ENCODE assay signal across 8 mouse cellular contexts in the genomic region with DNA sequence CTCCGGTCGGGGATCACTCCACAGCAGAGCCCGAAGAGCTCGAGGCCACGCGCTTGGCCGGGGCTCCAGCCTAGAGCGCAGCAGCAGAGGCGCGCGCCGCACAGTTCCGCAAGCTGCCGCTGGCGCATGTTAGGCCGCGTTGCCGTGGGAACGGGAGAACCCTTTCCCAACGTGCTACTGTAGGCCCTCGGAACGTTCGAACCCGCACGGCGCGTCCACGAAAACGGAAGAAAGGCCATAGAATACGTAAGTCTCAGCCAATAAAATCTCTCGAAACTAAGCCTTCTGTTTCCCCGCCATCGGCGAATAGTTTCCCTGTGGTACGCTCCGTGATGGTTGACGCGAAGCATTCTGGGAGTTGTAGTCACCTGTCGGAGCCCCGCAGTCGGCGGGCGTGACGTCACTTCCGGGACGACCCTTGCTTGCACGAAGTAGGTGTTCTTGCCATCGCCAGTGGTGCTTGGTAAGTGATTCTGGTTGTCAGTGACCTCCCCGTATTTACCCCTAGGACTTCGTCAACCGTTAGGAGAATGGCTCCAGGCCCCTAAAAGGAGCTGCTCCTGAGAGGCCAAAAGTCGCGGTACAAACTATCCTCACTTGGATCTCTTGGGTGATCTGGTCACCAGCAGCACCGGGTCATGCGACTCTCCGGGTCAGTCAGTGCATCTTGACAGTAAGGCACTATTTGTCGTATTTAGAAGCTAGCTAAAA. TPM values are rescaled to one million over a fixed set of nuclear protein-coding genes. Genes with fewer than 3 reads are reported as not detected.
DNase-seq lines count a peak whose midpoint lies in the region; ATAC-seq lines count a peak whose summit lies in the region.

Gene 1700029J07Rik (minus strand): TSS at position 127 of the 711 bp plus-strand sequence.
Gene Ufsp2 (plus strand): TSS at position 403 of the 711 bp plus-strand sequence.

- DNase-seq in adipocyte (ENCODE audit: low spot score), result peak; percentile 98
- peak; percentile 99 for DNase-seq in embryo, embryonic 10 days (ENCODE audit: low spot score)
- DNase-seq in gastrocnemius, postnatal 10 days, result peak; percentile 98
- DNase-seq in induced T-regulatory cell, adult 2 months (ENCODE audit: low read depth), result peak; percentile 98
- DNase-seq in left cerebral cortex, adult 9 months (ENCODE audit: low spot score in 2 of 2), result peak; percentile 98 to 99
- DNase-seq in right cerebral cortex, postnatal 14 days, result peak; percentile 99
- peak; percentile 96 for DNase-seq in urinary bladder, postnatal 36 days (ENCODE audit: low spot score in 2 of 2)

- ATAC-seq in megakaryocyte progenitor cell, adult 5-6 weeks (replicated peaks; ENCODE audit: poor library complexity), result peak; percentile 94

RNA-seq across cellular contexts. Expression of gene 1700029J07Rik, which starts in this region (rescaled TPM):
- total RNA-seq in gastrocnemius, postnatal 10 days (2021), result under 1 TPM; 0.68 TPM
- total RNA-seq in megakaryocyte progenitor cell, adult 5-6 weeks (2015), result 0.79 and 1.6 TPM in 2 replicates
- 0.21 and 1.3 TPM in 2 replicates for total RNA-seq in megakaryocyte progenitor cell, adult 5-6 weeks (2017)

RNA-seq across cellular contexts. Expression of gene Ufsp2, which starts in this region (rescaled TPM):
- 10 to 100 TPM; 37.2 to 37.8 TPM for total RNA-seq in gastrocnemius, postnatal 10 days (2021)
- 88.7 and 89.0 TPM in 2 replicates for total RNA-seq in megakaryocyte progenitor cell, adult 5-6 weeks (2015)
- 149 and 162 TPM in 2 replicates for total RNA-seq in megakaryocyte progenitor cell, adult 5-6 weeks (2017)

Comparison
In these comparisons a context has a peak if more than half of its experiments do, and no peak if none do; other contexts are left out.
1. Peak in every context shown above with its lines: DNase-seq and ATAC-seq.